Mouse (Mus musculus): ENCODE measurements around the gene Gm10198. TPM values are rescaled to one million over a fixed set of nuclear protein-coding genes. Genes with fewer than 3 reads are reported as not detected.

Gene Gm10198
- polyA plus RNA-seq (2016; fragmentation: Nextera tagmentation; extraction: Ambion mirVana) = not detected in 2 replicates

GRCm38 (mm10) chr13:111592485-111592884 is at the start of gene Gm10198:
Gm10198 (plus strand) TSS chr13:111592785.
- H3K9me3 ChIP-seq (replicated peaks) = no peaks in the 10 kb centered on the region
- H3K4me3 ChIP-seq = no peak within 1 kb of the TSS
- H3K27ac ChIP-seq = no peak within 1 kb of the TSS
- no peak within 1 kb of the TSS for H3K9ac ChIP-seq
- no peaks in the 10 kb centered on the region for H3K36me3 ChIP-seq
- no peak within 1 kb of the TSS for H3K4me2 ChIP-seq
- no peaks in the 10 kb centered on the region; the same call in 1 of the 2 replicates for H3K27me3 ChIP-seq (replicated peaks)
- no peaks in the 10 kb centered on the region for H3K4me1 ChIP-seq
- ATAC-seq = no peak

DNA sequence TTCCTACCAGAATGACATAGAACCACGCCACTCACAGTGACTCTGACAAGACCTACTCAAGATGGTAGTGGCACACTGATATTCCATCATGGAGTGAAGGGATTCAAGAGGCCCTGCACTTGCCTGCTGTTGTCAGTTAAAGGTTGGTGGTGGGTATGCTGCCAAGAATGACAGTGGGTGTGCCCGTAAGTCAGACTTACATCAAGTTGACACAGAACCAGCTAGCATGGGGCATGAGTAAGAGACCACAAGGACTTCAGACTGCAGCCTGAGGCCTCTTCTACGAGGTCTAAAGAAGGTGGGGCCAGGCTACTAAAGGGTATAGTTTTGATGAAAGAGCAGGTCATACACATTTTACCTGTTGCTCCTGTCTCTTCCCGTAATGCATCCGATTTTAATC is 47.3 kb upstream of the Gm10198 start:
- peaks cover 6% of the 10 kb centered on the region for H3K27me3 ChIP-seq (replicated peaks)
- no peak overlapping the region for H3K9ac ChIP-seq
- ATAC-seq = no peak
- no peaks in the 10 kb centered on the region for H3K36me3 ChIP-seq
- no peak overlapping the region for H3K27ac ChIP-seq
- WGBS (ENCODE audit: insufficient replicate concordance) = 71% methylated on average over 5 of the region's 5 CpGs
- H3K9me3 ChIP-seq (replicated peaks) = no peaks in the 10 kb centered on the region
- peaks cover 31% of the 10 kb centered on the region for H3K4me1 ChIP-seq
- no peak overlapping the region for H3K4me2 ChIP-seq
- no peak overlapping the region for H3K4me3 ChIP-seq

DNA sequence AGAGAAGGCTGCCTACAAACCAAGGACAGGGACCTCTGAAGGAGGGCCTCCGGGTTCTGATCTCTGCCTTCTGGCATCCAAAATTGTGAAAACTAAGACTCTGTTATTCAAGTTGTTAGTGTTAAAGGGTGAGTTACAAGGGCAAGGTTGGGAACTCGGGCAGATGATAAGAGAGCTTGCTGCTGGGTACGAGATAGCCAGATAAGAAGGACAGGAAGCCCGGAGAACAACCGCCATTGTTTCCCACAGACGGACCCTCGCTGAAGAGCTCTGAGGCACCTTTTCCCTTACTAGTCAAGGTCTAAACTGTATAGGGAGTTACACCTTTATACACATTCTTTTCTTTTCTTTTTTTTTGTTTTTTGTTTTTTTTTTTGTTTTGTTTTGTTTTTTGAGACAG is 39.8 kb upstream of the Gm10198 start:
- Histone ChIP-seq H3K4me2 (peak overlapping the region; percentile 34), H3K4me1 (peaks cover 71% of the 10 kb centered on the region), H3K27ac (peak overlapping the region; percentile 48; the same call in 1 of the 2 replicates), H3K9ac (no peak overlapping the region), H3K27me3 (replicated peaks) (no peaks in the 10 kb centered on the region), H3K36me3 (no peaks in the 10 kb centered on the region), H3K9me3 (replicated peaks) (no peaks in the 10 kb centered on the region), H3K4me3 (no peak overlapping the region)
- no peak; the same call in 1 of the 2 replicates for ATAC-seq
- 24% methylated on average over 7 of the region's 7 CpGs for WGBS (ENCODE audit: insufficient replicate concordance)

- Histone ChIP-seq H3K9ac (no peak overlapping the region), H3K27me3 (replicated peaks) (no peaks in the 10 kb centered on the region), H3K4me1 (peaks cover 67% of the 10 kb centered on the region), H3K36me3 (no peaks in the 10 kb centered on the region), H3K4me3 (no peak overlapping the region), H3K27ac (no peak overlapping the region), H3K4me2 (no peak overlapping the region), H3K9me3 (replicated peaks) (no peaks in the 10 kb centered on the region)
- ATAC-seq = no peak
- 59% methylated on average over 7 of the region's 7 CpGs for WGBS (ENCODE audit: insufficient replicate concordance)
Measured at GRCm38 (mm10) chr13:111553182-111553581, 39.4 kb upstream of the Gm10198 start.

- Histone ChIP-seq H3K36me3 (no peaks in the 10 kb centered on the region), H3K27ac (no peak overlapping the region), H3K9ac (no peak overlapping the region), H3K27me3 (replicated peaks) (no peaks in the 10 kb centered on the region), H3K4me3 (no peak overlapping the region), H3K4me1 (peaks cover 59% of the 10 kb centered on the region), H3K9me3 (replicated peaks) (no peaks in the 10 kb centered on the region), H3K4me2 (no peak overlapping the region)
- no peak for ATAC-seq
- WGBS (ENCODE audit: insufficient replicate concordance) = 63% methylated on average over 8 of the region's 8 CpGs
Measured at GRCm38 (mm10) chr13:111553941-111554340, 38.6 kb upstream of the Gm10198 start.

GRCm38 (mm10) chr13:111555333-111555732 is 37.3 kb upstream of the Gm10198 start:
- Histone ChIP-seq H3K9me3 (replicated peaks) (peaks cover 3% of the 10 kb centered on the region; the same call in 1 of the 2 replicates), H3K4me1 (peaks cover 48% of the 10 kb centered on the region), H3K4me2 (peak overlapping the region; percentile 32), H3K27me3 (replicated peaks) (no peaks in the 10 kb centered on the region), H3K36me3 (no peaks in the 10 kb centered on the region), H3K9ac (peak overlapping the region; percentile 39; the same call in 1 of the 2 replicates), H3K4me3 (no peak overlapping the region), H3K27ac (0 out of 2 replicates have a peak overlapping the region, but pooled peaks have one; percentile 10)
- peak; percentile 38 for ATAC-seq
- 24% methylated on average over 8 of the region's 8 CpGs for WGBS (ENCODE audit: insufficient replicate concordance)

- Histone ChIP-seq H3K4me3 (no peak overlapping the region), H3K4me1 (peaks cover 48% of the 10 kb centered on the region), H3K27ac (0 out of 2 replicates have a peak overlapping the region, but pooled peaks have one; percentile 8), H3K27me3 (replicated peaks) (no peaks in the 10 kb centered on the region), H3K9me3 (replicated peaks) (peaks cover 13% of the 10 kb centered on the region), H3K4me2 (peak overlapping the region; percentile 41), H3K36me3 (no peaks in the 10 kb centered on the region), H3K9ac (0 out of 2 replicates have a peak overlapping the region, but pooled peaks have one; percentile 9)
- 37% methylated on average over 4 of the region's 4 CpGs for WGBS (ENCODE audit: insufficient replicate concordance)
- peak; percentile 79 for ATAC-seq
Measured at GRCm38 (mm10) chr13:111556375-111556774, 36.2 kb upstream of the Gm10198 start.

DNA sequence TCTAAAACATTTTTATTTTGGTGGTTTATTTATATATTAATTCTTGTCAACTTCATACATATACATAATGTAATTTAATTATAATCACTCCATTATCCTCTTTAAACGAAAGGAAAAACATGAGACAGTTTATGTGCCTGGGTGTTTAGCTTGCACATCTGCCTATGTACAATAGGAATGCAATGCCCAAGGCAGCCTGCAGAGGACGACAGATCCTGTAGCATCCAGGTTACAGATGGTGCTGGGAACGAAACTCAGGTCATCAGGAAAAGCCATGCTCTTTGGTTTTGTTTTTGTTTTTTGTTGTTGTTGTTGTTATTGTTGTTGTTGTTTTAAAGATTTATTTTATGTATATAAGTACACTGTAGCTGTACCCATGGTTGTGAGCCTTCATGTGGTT is 32.4 kb upstream of the Gm10198 start:
- no peak for ATAC-seq
- H3K27me3 ChIP-seq (replicated peaks) = no peaks in the 10 kb centered on the region
- 76% methylated on average over 3 of the region's 3 CpGs for WGBS (ENCODE audit: insufficient replicate concordance)

GRCm38 (mm10) chr13:111562595-111562994 is 30.0 kb upstream of the Gm10198 start:
- H3K36me3 ChIP-seq = no peaks in the 10 kb centered on the region
- no peak overlapping the region for H3K4me3 ChIP-seq
- no peak overlapping the region for H3K4me2 ChIP-seq
- no peak for ATAC-seq
- WGBS (ENCODE audit: insufficient replicate concordance) = 63% methylated on average over 5 of the region's 5 CpGs
- no peaks in the 10 kb centered on the region for H3K27me3 ChIP-seq (replicated peaks)
- H3K9me3 ChIP-seq (replicated peaks) = peaks cover 15% of the 10 kb centered on the region
- H3K9ac ChIP-seq = no peak overlapping the region
- H3K27ac ChIP-seq = no peak overlapping the region
- H3K4me1 ChIP-seq = no peaks in the 10 kb centered on the region

More for the DNA sequence above, 32.4 kb upstream of the Gm10198 start:
- H3K4me1 ChIP-seq = peaks cover 22% of the 10 kb centered on the region
- H3K9ac ChIP-seq = no peak overlapping the region
- H3K9me3 ChIP-seq (replicated peaks) = peaks cover 15% of the 10 kb centered on the region
- no peaks in the 10 kb centered on the region for H3K36me3 ChIP-seq
- H3K4me3 ChIP-seq = no peak overlapping the region
- H3K27ac ChIP-seq = no peak overlapping the region
- H3K4me2 ChIP-seq = no peak overlapping the region

DNA sequence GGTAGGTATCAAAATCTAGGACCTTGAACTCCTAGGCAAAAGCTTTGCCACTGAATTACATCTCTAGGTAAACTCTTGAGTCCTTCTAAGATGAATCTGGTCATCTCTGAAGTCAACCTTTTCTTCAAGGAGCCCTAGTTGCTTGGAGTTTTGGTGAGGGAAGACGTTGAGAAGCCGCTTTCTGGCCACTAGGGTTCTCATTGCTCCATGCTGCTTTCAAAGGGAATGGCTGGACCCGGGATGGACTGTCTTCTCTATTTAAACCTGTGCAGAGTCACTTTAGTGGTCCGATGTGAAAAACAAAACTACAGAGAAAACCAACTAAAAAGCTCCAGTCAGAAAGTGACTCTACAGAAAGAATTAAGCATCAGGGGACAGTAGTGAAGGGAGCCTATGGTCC is 18.4 kb upstream of the Gm10198 start:
- WGBS (ENCODE audit: insufficient replicate concordance) = 48% methylated on average over 4 of the region's 4 CpGs
- Histone ChIP-seq H3K9me3 (replicated peaks) (no peaks in the 10 kb centered on the region), H3K4me1 (no peaks in the 10 kb centered on the region), H3K27me3 (replicated peaks) (peaks cover 5% of the 10 kb centered on the region; the same call in 1 of the 2 replicates), H3K27ac (no peak overlapping the region), H3K36me3 (no peaks in the 10 kb centered on the region), H3K9ac (no peak overlapping the region), H3K4me2 (no peak overlapping the region), H3K4me3 (no peak overlapping the region)
- ATAC-seq = no peak

- no peak overlapping the region for H3K4me2 ChIP-seq
- no peak overlapping the region for H3K9ac ChIP-seq
- no peak overlapping the region for H3K27ac ChIP-seq
- peaks cover 5% of the 10 kb centered on the region; the same call in 1 of the 2 replicates for H3K4me1 ChIP-seq
- no peak for ATAC-seq
- peaks cover 5% of the 10 kb centered on the region; the same call in 1 of the 2 replicates for H3K27me3 ChIP-seq (replicated peaks)
- no peak overlapping the region for H3K4me3 ChIP-seq
- WGBS (ENCODE audit: insufficient replicate concordance) = 72% methylated on average over 11 of the region's 11 CpGs
- H3K9me3 ChIP-seq (replicated peaks) = no peaks in the 10 kb centered on the region
- no peaks in the 10 kb centered on the region for H3K36me3 ChIP-seq
Measured at GRCm38 (mm10) chr13:111577177-111577576, 15.4 kb upstream of the Gm10198 start.

GRCm38 (mm10) chr13:111580054-111580453 is 12.5 kb upstream of the Gm10198 start:
- Histone ChIP-seq H3K4me1 (peaks cover 5% of the 10 kb centered on the region; the same call in 1 of the 2 replicates), H3K4me2 (no peak overlapping the region), H3K9me3 (replicated peaks) (no peaks in the 10 kb centered on the region), H3K4me3 (no peak overlapping the region), H3K9ac (no peak overlapping the region), H3K36me3 (no peaks in the 10 kb centered on the region), H3K27ac (no peak overlapping the region), H3K27me3 (replicated peaks) (no peaks in the 10 kb centered on the region)
- WGBS (ENCODE audit: insufficient replicate concordance) = 78% methylated on average over 10 of the region's 10 CpGs
- ATAC-seq = no peak

DNA sequence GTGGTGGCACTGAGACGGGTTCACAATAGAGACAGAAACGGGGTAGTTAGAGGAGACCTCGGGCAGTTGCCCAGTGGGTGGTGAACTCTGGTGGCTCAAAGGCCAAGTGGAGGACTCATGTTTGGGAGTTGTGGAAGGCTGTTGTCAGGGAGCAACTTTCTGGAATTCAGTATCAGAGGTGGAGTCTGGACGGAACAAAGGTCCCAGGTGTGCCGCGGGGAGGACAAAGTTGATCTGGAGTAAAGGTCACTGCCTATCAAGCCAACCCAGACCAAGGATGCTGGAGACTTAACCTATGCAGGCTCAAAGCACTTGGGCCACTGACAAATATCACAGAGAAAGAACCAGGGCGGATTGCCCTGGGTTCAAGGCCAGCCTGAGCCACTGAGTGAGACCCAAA is 5.5 kb downstream of the Gm10198 start:
- Histone ChIP-seq H3K4me1 (no peaks in the 10 kb centered on the region), H3K9ac (no peak overlapping the region), H3K9me3 (replicated peaks) (no peaks in the 10 kb centered on the region), H3K4me2 (no peak overlapping the region), H3K27me3 (replicated peaks) (no peaks in the 10 kb centered on the region), H3K4me3 (no peak overlapping the region), H3K36me3 (no peaks in the 10 kb centered on the region), H3K27ac (no peak overlapping the region)
- ATAC-seq = no peak
- 81% methylated on average over 7 of the region's 7 CpGs for WGBS (ENCODE audit: insufficient replicate concordance)

All from liver, embryonic 12.5 days (tissue).